Mouse (Mus musculus): ENCODE measurements around the gene Cad.

GRCm38 (mm10) chr5:31023254-31023653, 31.3 kb upstream of the Cad start:
- TF ChIP-seq CTCF (IDR thresholded peaks at IDR 0.05; ENCODE audit: low read depth) (no peak), EP300 (IDR thresholded peaks at IDR 0.05; ENCODE audit: low read depth) (no peak)

Measured in heart, postnatal 0 days (tissue).